Mouse (Mus musculus): ENCODE data around the gene Atf4. TPM values are rescaled to one million over a fixed set of nuclear protein-coding genes. Genes with fewer than 3 reads are reported as not detected.

Gene Atf4
- total RNA-seq, 1 experiment = 250 TPM

DNA sequence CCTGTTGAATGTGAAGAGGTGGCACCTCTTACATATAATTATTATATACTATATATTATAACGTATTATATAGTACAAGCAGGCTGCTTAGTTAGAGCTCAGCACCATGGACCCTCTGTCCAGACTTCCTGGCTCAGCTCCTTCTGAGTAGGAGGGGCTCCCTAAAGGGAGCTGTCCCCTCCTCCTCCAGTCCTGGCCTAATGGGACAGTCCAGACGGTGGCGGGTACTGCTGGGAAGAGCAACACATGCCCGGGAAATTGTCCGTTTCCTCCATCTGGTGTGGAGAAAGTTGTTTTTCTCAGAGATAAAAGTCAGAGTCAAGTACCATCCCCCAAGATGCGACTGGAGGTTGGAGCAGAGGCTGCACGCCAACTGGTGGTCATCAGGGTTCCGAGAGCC, 51.2 kb downstream of the Atf4 start:
- no peak for TF ChIP-seq ZC3H11A (IDR thresholded peaks at IDR 0.05; ENCODE audit: borderline replicate concordance, low read depth, low read length)
- no peak for TF ChIP-seq HCFC1 (IDR thresholded peaks at IDR 0.05; ENCODE audit: borderline replicate concordance, insufficient read depth, low read length)
- no peak for TF ChIP-seq ZNF384 (IDR thresholded peaks at IDR 0.05; ENCODE audit: low read depth, low read length)
- no peak for TF ChIP-seq MAFK (IDR thresholded peaks at IDR 0.05; ENCODE audit: insufficient read depth, low read depth, low read length)
- TF ChIP-seq CHD2 (IDR thresholded peaks at IDR 0.05; ENCODE audit: low read depth, low read length) = no peak
- no peak overlapping the region for H3K4me3 ChIP-seq (ENCODE audit: insufficient read depth in 1 of 2, low read depth in 1 of 2, low read length in 2 of 2, poor library complexity in 1 of 2, severe bottlenecking in 1 of 2)
- no peak overlapping the region for H3K9ac ChIP-seq (ENCODE audit: insufficient read depth, low read depth, low read length, poor library complexity, severe bottlenecking)
- no peaks in the 10 kb centered on the region for H3K4me1 ChIP-seq (ENCODE audit: control insufficient read depth in 2 of 2, insufficient read depth in 2 of 2, low read length in 2 of 2, poor library complexity in 1 of 2)
- no peak overlapping the region for H3K27ac ChIP-seq (ENCODE audit: insufficient read depth, low read depth, low read length, poor library complexity, severe bottlenecking)
- no peaks in the 10 kb centered on the region for H3K36me3 ChIP-seq (ENCODE audit: control insufficient read depth, insufficient read depth, low read length, poor library complexity, severe bottlenecking)
- no peaks in the 10 kb centered on the region for H3K9me3 ChIP-seq (ENCODE audit: control insufficient read depth, insufficient read depth, low read depth, low read length)
- in situ Hi-C loops (cut with MboI; ENCODE audit: low sequenced_read_pairs in 2 of 2, unreplicated experiment in 2 of 2) = no loop called here
- no peak for DNase-seq (ENCODE audit: low read depth, low spot score)

Other genes starting within 250 kb of the Atf4 start
- gene Pdgfb, start 240.2 kb upstream of the Atf4 start, total RNA-seq (2012; rRNA removed) = 9.5 and 12.1 TPM in 2 replicates
- 78.8 and 105 TPM in 2 replicates for gene Syngr1, start 163.8 kb upstream of the Atf4 start, total RNA-seq (2012; rRNA removed)
- gene Rpl3, start 163.3 kb upstream of the Atf4 start, total RNA-seq (2012; rRNA removed) = 1,661 and 1,803 TPM in 2 replicates
- gene Tab1, start 122.1 kb upstream of the Atf4 start, total RNA-seq (2012; rRNA removed) = 16.6 and 24.3 TPM in 2 replicates
- 7.9 and 8.5 TPM in 2 replicates for gene Mgat3, start 81.5 kb upstream of the Atf4 start, total RNA-seq (2012; rRNA removed)
- gene Mief1, start 21.2 kb upstream of the Atf4 start, total RNA-seq (2012; rRNA removed) = 47.9 and 57.7 TPM in 2 replicates
- gene AC140267.1, start 19.3 kb upstream of the Atf4 start, total RNA-seq (2012; rRNA removed) = not detected in 2 replicates
- 39.1 and 59.4 TPM in 2 replicates for gene Rps19bp1, start 9.1 kb downstream of the Atf4 start, total RNA-seq (2012; rRNA removed)
- gene Cacna1i, start 32.1 kb downstream of the Atf4 start, total RNA-seq (2012; rRNA removed) = 0.69 and 1.7 TPM in 2 replicates